Mouse (Mus musculus): ENCODE measurements around the gene 2810004N23Rik.

GRCm38 (mm10) chr8:124853511-124853910 is 9.4 kb downstream of the 2810004N23Rik start:
- TF ChIP-seq CTCF (conservative IDR thresholded peaks at IDR 0.05; ENCODE audit: insufficient read depth, insufficient read length, low read depth, low read length): no peak
- TF ChIP-seq POLR2A (IDR thresholded peaks at IDR 0.05; ENCODE audit: low read depth, low read length): no peak
